Mouse (Mus musculus) CH12.LX (cell line): ENCODE measurements around the gene Fam193a. TPM values are rescaled to one million over a fixed set of nuclear protein-coding genes. Genes with fewer than 3 reads are reported as not detected.

Experiments used
- DNase-seq: peaks from one replicate; pipeline ENCODE4 v3.0.0-alpha.2; 2013; ENCODE audit errors: extremely low read depth
- H3K27ac ChIP-seq: 2 replicates; pipeline ENCODE4 v1.5.1; 2012; ENCODE audit warnings: low read depth, mild to moderate bottlenecking, control low read depth, moderate library complexity; ENCODE audit not compliant: insufficient read depth
- H3K27me3 ChIP-seq: replicated peaks from 2 replicates; pipeline ENCODE3; 2012; ENCODE audit warnings: inconsistent platforms
- H3K36me3 ChIP-seq, 2 experiments: replicated peaks in 1 of 2; 2 replicates each; pipeline versions ENCODE3 to v1.6.1; 2012; ENCODE audit warnings: inconsistent platforms in 1 of 2, low read length in 1 of 2, mild to moderate bottlenecking in 1 of 2, mixed read lengths in 1 of 2, moderate library complexity in 1 of 2; ENCODE audit not compliant: control insufficient read depth in 1 of 2, insufficient read depth in 1 of 2
- H3K4me1 ChIP-seq, 2 experiments: 2 replicates each; pipeline ENCODE4 v1.6.1; 2012; ENCODE audit warnings: inconsistent platforms in 1 of 2, moderate library complexity in 1 of 2; ENCODE audit not compliant: insufficient read depth in 2 of 2, control insufficient read depth in 1 of 2
- H3K4me2 ChIP-seq: 2 replicates; pipeline ENCODE4 v1.6.1; 2012; ENCODE audit warnings: low read depth, mild to moderate bottlenecking, control low read depth; ENCODE audit not compliant: poor library complexity, insufficient read depth, severe bottlenecking
- H3K4me3 ChIP-seq, 3 experiments: fragments of 150-350 bp in 1 of 3; sonication (generic) in 1 of 3; replicated peaks in 1 of 3; 2 replicates each; pipeline versions ENCODE3 to v1.5.1; 2011 to 2012; ENCODE audit warnings: low read depth in 2 of 3, low read length in 2 of 3, mild to moderate bottlenecking in 2 of 3, moderate library complexity in 2 of 3, control low read depth in 1 of 3, improper control_type of control experiment in 1 of 3, inconsistent platforms in 1 of 3, mixed read lengths in 1 of 3; ENCODE audit not compliant: poor library complexity in 1 of 3
- H3K79me2 ChIP-seq: replicated peaks from 2 replicates; pipeline ENCODE4 v1.6.1; 2012; ENCODE audit warnings: mild to moderate bottlenecking, moderate library complexity; ENCODE audit not compliant: control insufficient read depth, poor library complexity, insufficient read depth, severe bottlenecking; ENCODE audit errors: extremely low read depth
- H3K9ac ChIP-seq: 2 replicates; pipeline ENCODE4 v1.6.1; 2012; ENCODE audit warnings: low read depth, mild to moderate bottlenecking, control low read depth, moderate library complexity; ENCODE audit not compliant: insufficient read depth
- H3K9me3 ChIP-seq: replicated peaks from 2 replicates; pipeline ENCODE3; 2012; ENCODE audit warnings: low read length, inconsistent platforms, mixed read lengths
- BHLHE40 ChIP-seq: IDR thresholded peaks from 2 replicates; pipeline ENCODE4 v1.6.1; 2011; ENCODE audit warnings: mild to moderate bottlenecking, low read depth, low read length, improper control_type of control experiment
- GABPA ChIP-seq: IDR thresholded peaks from 2 replicates; pipeline ENCODE4 v1.6.1; 2012; ENCODE audit warnings: low read depth, low read length, improper control_type of control experiment, inconsistent platforms; ENCODE audit not compliant: insufficient replicate concordance
- KAT2A ChIP-seq: IDR thresholded peaks from 2 replicates; pipeline ENCODE4 v1.6.1; 2012; ENCODE audit warnings: low read length, improper control_type of control experiment, inconsistent platforms; ENCODE audit not compliant: insufficient replicate concordance
- MAFK ChIP-seq: IDR thresholded peaks from 2 replicates; pipeline ENCODE4 v1.6.1; 2011; ENCODE audit warnings: low read length, improper control_type of control experiment; ENCODE audit not compliant: insufficient replicate concordance
- MAX ChIP-seq: IDR thresholded peaks from 2 replicates; pipeline ENCODE4 v1.6.1; 2011; ENCODE audit warnings: low read length, improper control_type of control experiment
- MEF2A ChIP-seq: IDR thresholded peaks from 2 replicates; pipeline ENCODE4 v1.6.1; 2014; ENCODE audit warnings: low read depth, mild to moderate bottlenecking, inconsistent platforms, low read length, improper control_type of control experiment, borderline replicate concordance
- MXI1 ChIP-seq: IDR thresholded peaks from 2 replicates; pipeline ENCODE4 v1.6.1; 2011; ENCODE audit warnings: mild to moderate bottlenecking, low read depth, low read length, improper control_type of control experiment
- MYC ChIP-seq: IDR thresholded peaks from 2 replicates; pipeline ENCODE4 v1.6.1; 2011; ENCODE audit warnings: low read depth, mild to moderate bottlenecking, improper control_type of control experiment, low read length
- PAX5 ChIP-seq: IDR thresholded peaks from 2 replicates; pipeline ENCODE4 v1.6.1; 2012; ENCODE audit warnings: low read length, inconsistent platforms, mixed read lengths
- SIN3A ChIP-seq: IDR thresholded peaks from 2 replicates; pipeline ENCODE4 v1.6.1; 2012; ENCODE audit warnings: low read length, improper control_type of control experiment, inconsistent platforms
- TCF12 ChIP-seq: IDR thresholded peaks from 2 replicates; pipeline ENCODE4 v1.6.1; 2014; ENCODE audit warnings: low read depth, mild to moderate bottlenecking, inconsistent platforms, low read length, improper control_type of control experiment
- USF2 ChIP-seq: conservative IDR thresholded peaks from 2 replicates; pipeline ENCODE4 v1.6.1; 2011; ENCODE audit warnings: low read depth, low read length, improper control_type of control experiment
- ZKSCAN1 ChIP-seq: IDR thresholded peaks from 2 replicates; pipeline ENCODE4 v1.6.1; 2012; ENCODE audit warnings: low read depth, inconsistent platforms, low read length, improper control_type of control experiment, borderline replicate concordance
- ZMIZ1 ChIP-seq: IDR thresholded peaks from 2 replicates; pipeline ENCODE4 v1.6.1; 2012; ENCODE audit warnings: low read depth, mild to moderate bottlenecking, inconsistent platforms, low read length, improper control_type of control experiment
- ZNF384 ChIP-seq: IDR thresholded peaks from 2 replicates; pipeline ENCODE4 v1.6.1; 2012; ENCODE audit warnings: low read depth, low read length, improper control_type of control experiment, inconsistent platforms
- dilution Hi-C: fragments of 300-500 bp; cut with MboI; formaldehyde crosslinking; loops from 2 replicates; pipeline ENCODE4 v1.14.3; 2020; ENCODE audit warnings: low sequenced_read_pairs; ENCODE audit not compliant: extremely low pct_unique_long_range_greater_than_20kb, extremely low pct_ligation_motif_present
- in situ Hi-C: fragments of 300-500 bp; cut with MboI; formaldehyde crosslinking; loops from 3 replicates; pipeline ENCODE4 v1.14.3; 2019; ENCODE audit warnings: low sequenced_read_pairs, low pct_ligation_motif_present, low pct_unique_long_range_greater_than_20kb, mixed read lengths
- polyA plus RNA-seq: library from polyadenylated mRNA; unstranded; fragments of >175 nt; gene quantifications from 2 replicates; pipeline ENCODE4 v1.2.1, GENCODE M21; 2012; ENCODE audit warnings: low read depth; ENCODE audit not compliant: insufficient read length
- total RNA-seq, 2 experiments: library from RNA; depleted of rRNA; stranded (reverse); fragments of 300-350 nt in 1 of 2; fragments of >200 nt in 1 of 2; gene quantifications; 2 replicates each; pipeline ENCODE4 v1.2.3; 2012 to 2014

Fam193a gene
- total and polyA plus RNA-seq, 3 experiments = 3.6 to 19.0 (median 8.5) TPM

DNA sequence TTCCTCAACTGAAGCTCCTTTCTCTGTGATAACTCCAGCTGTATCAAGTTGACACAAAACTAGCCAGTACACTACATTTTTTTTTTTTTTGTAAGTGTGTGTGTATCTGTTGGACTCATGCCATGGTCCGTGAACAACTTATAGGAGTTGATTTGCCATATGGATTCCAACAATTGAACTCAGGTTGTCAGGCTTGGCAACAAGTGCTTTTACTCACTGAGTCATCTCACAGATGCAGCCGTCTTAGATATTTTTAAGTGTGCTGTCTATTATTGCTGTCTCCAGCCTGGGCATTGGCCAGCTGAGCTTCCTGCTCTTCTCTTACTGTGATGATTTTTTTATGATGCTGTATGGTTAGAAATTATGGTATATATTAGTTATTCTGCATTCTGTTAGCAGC is 44.2 kb downstream of the Fam193a start:
- H3K9me3 ChIP-seq = no peaks in the 10 kb centered on the region
- peaks cover 0 to 6% of the 10 kb centered on the region in 2 experiments; a peak in 1 of 4 replicates for H3K4me1 ChIP-seq
- H3K36me3 ChIP-seq = peaks cover 0 to 28% of the 10 kb centered on the region in 2 experiments
- no peak overlapping the region for H3K4me2 ChIP-seq
- dilution Hi-C loops = no loop called here
- no peak overlapping the region for H3K27ac ChIP-seq
- H3K9ac ChIP-seq = no peak overlapping the region
- no peak overlapping the region for H3K4me3 ChIP-seq
- no peak for TF ChIP-seq ZNF384
- TF ChIP-seq MXI1 = no peak
- no peak for TF ChIP-seq MAFK
- no peak for TF ChIP-seq TCF12
- no peak for TF ChIP-seq PAX5
- TF ChIP-seq ZMIZ1 = no peak
- TF ChIP-seq MEF2A = no peak
- no peak for TF ChIP-seq MAX
- no peak for TF ChIP-seq KAT2A
- no peak for TF ChIP-seq BHLHE40
- no peak for TF ChIP-seq ZKSCAN1
- TF ChIP-seq MYC = no peak
- no peak for TF ChIP-seq GABPA
- DNase-seq = no peak
- no peaks in the 10 kb centered on the region for H3K27me3 ChIP-seq
- in situ Hi-C loops = no loop called here
- no peaks in the 10 kb centered on the region; the same call in 1 of the 2 replicates for H3K79me2 ChIP-seq

GRCm38 (mm10) chr5:34417251-34418008 is 47.7 kb downstream of the Fam193a start:
- no peak for DNase-seq
- TF ChIP-seq GABPA = no peak
- TF ChIP-seq SIN3A = no peak
- TF ChIP-seq USF2 = no peak
- in situ Hi-C loops = no loop called here
- Histone ChIP-seq H3K79me2 (no peaks in the 10 kb centered on the region), H3K9me3 (no peaks in the 10 kb centered on the region), H3K27ac (no peak overlapping the region), H3K9ac (no peak overlapping the region), H3K27me3 (no peaks in the 10 kb centered on the region), H3K4me1 (peaks cover 0 to 12% of the 10 kb centered on the region in 2 experiments; a peak in 1 of 4 replicates), H3K4me2 (no peak overlapping the region), H3K4me3 (no peak overlapping the region), H3K36me3 (peaks cover 9 to 44% of the 10 kb centered on the region in 2 experiments)
- dilution Hi-C loops = no loop called here
